Mouse (Mus musculus) CD8-positive naive resting alpha-beta T cell, adult 57 days (primary cell): ENCODE results near the gene Tmem59. TPM values are rescaled to one million over a fixed set of nuclear protein-coding genes. Genes with fewer than 3 reads are reported as not detected.

Experiments
- total RNA-seq: library from RNA; stranded (reverse); gene quantifications from one replicate; pipeline ENCODE4 v1.2.4, GENCODE M21; 2023

Gene Tmem59
- total RNA-seq: 130 TPM

GRCm38 (mm10) chr4:107178182-107178829 lies at the start of gene Tmem59:
Tmem59 (plus strand) TSS chr4:107178399.

GRCm38 (mm10) chr4:107178830-107179490 lies 761 bp downstream of the Tmem59 start, which contains the start of gene Tceanc2:
Tceanc2 (minus strand) TSS chr4:107179116.

GRCm38 (mm10) chr4:107208880-107209279 lies 30.7 kb downstream of the Tmem59 start, which contains the start of gene Ldlrad1:
Ldlrad1 (plus strand) TSS chr4:107209180.

Other genes with a start within 250 kb of the Tmem59 start
- gene Mrpl37, start 111.5 kb upstream of the Tmem59 start, total RNA-seq: 66.0 TPM
- gene Cyb5rl, start 111.4 kb upstream of the Tmem59 start, total RNA-seq: 14.1 TPM
- not detected for gene Cdcp2, start 81.5 kb upstream of the Tmem59 start, total RNA-seq
- gene Tceanc2, start 717 bp downstream of the Tmem59 start, total RNA-seq: 42.7 TPM
- gene Ldlrad1, start 30.8 kb downstream of the Tmem59 start, total RNA-seq: 0.49 TPM
- 37.2 TPM for gene Lrrc42, start 75.1 kb downstream of the Tmem59 start, total RNA-seq
- gene Hspb11, start 75.2 kb downstream of the Tmem59 start, total RNA-seq: 31.1 TPM
- gene Dio1, start 128.8 kb downstream of the Tmem59 start, total RNA-seq: not detected
- gene Yipf1, start 136.0 kb downstream of the Tmem59 start, total RNA-seq: 43.4 TPM
- 13.5 TPM for gene Ndc1, start 189.4 kb downstream of the Tmem59 start, total RNA-seq